Mouse (Mus musculus) heart, adult 2 months (tissue): ENCODE results near the gene Aif1.

Experiments used
- CTCF ChIP-seq: fragments of 200-600 bp; IDR thresholded peaks from 2 replicates; pipeline ENCODE4 v1.8.1; 2022; ENCODE audit warnings: antibody characterized with exemption, mild to moderate bottlenecking, moderate library complexity
- EP300 ChIP-seq: fragments of 200-500 bp; IDR thresholded peaks from 2 replicates; pipeline ENCODE4 v1.6.1; 2011; ENCODE audit warnings: low read depth, low read length, control low read depth; ENCODE audit not compliant: insufficient read depth

GRCm38 (mm10) chr17:35213071-35213470 lies 37.2 kb upstream of the Aif1 start:
- TF ChIP-seq CTCF = no peak
- no peak for TF ChIP-seq EP300
